Mouse (Mus musculus): Measurements from ENCODE around the gene Ubqln4. TPM values are rescaled to one million over a fixed set of nuclear protein-coding genes. Genes with fewer than 3 reads are reported as not detected.
A peak's percentile ranks its signal among the peaks of the same experiment; 100 is the strongest.
"Not testable (repeated sequence)": the region's sequence is repeated elsewhere in the genome, so short reads cannot be mapped to it uniquely, and the experiment has no call there.

Gene Ubqln4
- polyA plus RNA-seq, 1 experiment from 2014 or later, result 18.4 TPM

- Histone ChIP-seq H3K4me3 (ENCODE audit: low read depth, low read length) (no peak overlapping the region), H3K9ac (replicated peaks; ENCODE audit: low read depth) (no peak overlapping the region), H3K9me3 (ENCODE audit: low read length) (no peaks in the 10 kb centered on the region), H3K27me3 (replicated peaks; ENCODE audit: insufficient read depth, low read length) (no peaks in the 10 kb centered on the region), H3K27ac (ENCODE audit: low read length) (no peak overlapping the region), H3K4me2 (replicated peaks; ENCODE audit: low read depth, low read length) (no peak overlapping the region), H3K4me1 (ENCODE audit: insufficient read depth, low read depth, low read length) (no peaks in the 10 kb centered on the region; the same call in none of the 2 replicates), H3K36me3 (ENCODE audit: insufficient read depth, low read length) (no peaks in the 10 kb centered on the region)
- WGBS, result 68% methylated on average over 4 of the region's 4 CpGs
- ATAC-seq (no peak), DNase-seq (ENCODE audit: low spot score) (no peak)
- TF ChIP-seq CTCF (IDR thresholded peaks at IDR 0.05) (no peak), EP300 (IDR thresholded peaks at IDR 0.05) (no peak)
These were observed 48.9 kb downstream of the Ubqln4 start for GRCm38 (mm10) chr3:88602466-88602865.

GRCm38 (mm10) chr3:88603714-88604161 is 50.2 kb downstream of the Ubqln4 start:
- Histone ChIP-seq H3K27me3 (replicated peaks; ENCODE audit: insufficient read depth, low read length) (no peaks in the 10 kb centered on the region), H3K4me2 (replicated peaks; ENCODE audit: low read depth, low read length) (no peak overlapping the region), H3K4me1 (ENCODE audit: insufficient read depth, low read depth, low read length) (no peaks in the 10 kb centered on the region; the same call in none of the 2 replicates), H3K4me3 (ENCODE audit: low read depth, low read length) (no peak overlapping the region), H3K36me3 (ENCODE audit: insufficient read depth, low read length) (no peaks in the 10 kb centered on the region), H3K9ac (replicated peaks; ENCODE audit: low read depth) (no peak overlapping the region), H3K9me3 (ENCODE audit: low read length) (no peaks in the 10 kb centered on the region), H3K27ac (ENCODE audit: low read length) (peak overlapping the region; percentile 47; the same call in 1 of the 2 replicates)
- peak; percentile 86 for ATAC-seq
- TF ChIP-seq CTCF (IDR thresholded peaks at IDR 0.05), result peak; percentile 91
- TF ChIP-seq EP300 (IDR thresholded peaks at IDR 0.05), result peak; percentile 96
- 19% methylated on average over 6 of the region's 6 CpGs for WGBS
- DNase-seq (ENCODE audit: low spot score), result peak; percentile 94

DNA sequence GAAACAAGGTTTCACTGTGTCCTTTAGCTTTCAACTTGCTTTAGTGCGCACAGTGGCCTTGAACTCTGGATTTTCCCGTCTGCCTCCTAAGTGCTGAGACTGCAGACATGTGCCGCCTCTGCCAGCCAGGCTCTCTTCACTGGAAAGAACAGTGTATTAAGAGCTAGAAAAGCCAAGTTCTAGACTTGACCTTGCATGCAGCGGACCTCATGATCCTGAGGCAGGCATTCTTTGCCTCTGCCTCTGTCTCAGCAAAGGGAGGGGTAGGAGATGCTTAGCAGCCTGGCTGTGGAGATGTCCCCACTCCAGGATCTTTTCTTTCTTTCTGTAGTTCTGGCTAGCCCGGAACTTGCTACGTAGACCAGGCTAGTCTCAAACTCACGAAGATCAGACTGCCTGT is 51.3 kb downstream of the Ubqln4 start:
- Histone ChIP-seq H3K27ac (ENCODE audit: low read length) (no peak overlapping the region), H3K36me3 (ENCODE audit: insufficient read depth, low read length) (no peaks in the 10 kb centered on the region), H3K27me3 (replicated peaks; ENCODE audit: insufficient read depth, low read length) (no peaks in the 10 kb centered on the region), H3K9me3 (ENCODE audit: low read length) (no peaks in the 10 kb centered on the region), H3K9ac (replicated peaks; ENCODE audit: low read depth) (no peak overlapping the region), H3K4me3 (ENCODE audit: low read depth, low read length) (no peak overlapping the region), H3K4me1 (ENCODE audit: insufficient read depth, low read depth, low read length) (no peaks in the 10 kb centered on the region; the same call in none of the 2 replicates), H3K4me2 (replicated peaks; ENCODE audit: low read depth, low read length) (no peak overlapping the region)
- 95% methylated on average over 7 of the region's 7 CpGs for WGBS
- no peak for TF ChIP-seq CTCF (IDR thresholded peaks at IDR 0.05)
- no peak for TF ChIP-seq EP300 (IDR thresholded peaks at IDR 0.05)
- DNase-seq (ENCODE audit: low spot score), result no peak
- ATAC-seq, result no peak

DNA sequence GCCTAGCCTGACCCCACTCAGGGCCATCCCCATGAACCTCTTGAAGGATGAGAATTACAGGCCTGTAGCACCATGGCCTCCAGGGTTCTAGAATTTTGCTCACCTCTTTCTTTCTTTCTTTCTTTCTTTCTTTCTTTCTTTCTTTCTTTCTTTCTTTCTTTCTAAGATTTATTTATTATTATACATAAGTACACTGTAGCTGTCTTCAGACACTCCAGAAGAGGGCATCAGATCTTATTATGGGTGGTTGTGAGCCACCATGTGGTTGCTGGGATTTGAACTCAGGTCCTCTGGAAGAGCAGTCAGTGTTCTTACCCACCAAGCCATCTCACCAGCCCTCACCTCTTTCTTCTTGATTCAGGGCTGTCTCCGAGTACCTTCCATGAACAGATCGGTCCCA is 52.1 kb downstream of the Ubqln4 start, which contains the start of gene Arhgef2:
Arhgef2 (plus strand) TSS at position 301 of the 400 bp plus-strand sequence.
- not testable (repeated sequence) for DNase-seq (ENCODE audit: low spot score); H3K27me3 ChIP-seq (replicated peaks; ENCODE audit: insufficient read depth, low read length); H3K36me3 ChIP-seq (ENCODE audit: insufficient read depth, low read length); H3K4me3 ChIP-seq (ENCODE audit: low read depth, low read length); H3K9me3 ChIP-seq (ENCODE audit: low read length); H3K27ac ChIP-seq (ENCODE audit: low read length); H3K4me2 ChIP-seq (replicated peaks; ENCODE audit: low read depth, low read length); H3K4me1 ChIP-seq (ENCODE audit: insufficient read depth, low read depth, low read length); H3K9ac ChIP-seq (replicated peaks; ENCODE audit: low read depth); ATAC-seq
- 96% methylated on average over 2 of the region's 2 CpGs for whole genome bisulfite sequencing

- DNase-seq (ENCODE audit: low spot score) (peak; percentile 90), ATAC-seq (peak; percentile 81)
- Histone ChIP-seq H3K9me3 (ENCODE audit: low read length) (no peaks in the 10 kb centered on the region), H3K36me3 (ENCODE audit: insufficient read depth, low read length) (no peaks in the 10 kb centered on the region), H3K27me3 (replicated peaks; ENCODE audit: insufficient read depth, low read length) (no peaks in the 10 kb centered on the region), H3K9ac (replicated peaks; ENCODE audit: low read depth) (peak overlapping the region; percentile 23; the same call in 1 of the 2 replicates), H3K4me3 (ENCODE audit: low read depth, low read length) (peak overlapping the region; percentile 22; the same call in 1 of the 2 replicates), H3K4me2 (replicated peaks; ENCODE audit: low read depth, low read length) (peak overlapping the region; percentile 40), H3K27ac (ENCODE audit: low read length) (peak overlapping the region; percentile 32; the same call in 1 of the 2 replicates), H3K4me1 (ENCODE audit: insufficient read depth, low read depth, low read length) (no peaks in the 10 kb centered on the region; the same call in none of the 2 replicates)
- WGBS, result under 1% methylated on average over 19 of the region's 20 CpGs
- TF ChIP-seq EP300 (IDR thresholded peaks at IDR 0.05) (no peak), CTCF (IDR thresholded peaks at IDR 0.05) (peak; percentile 99)
These were observed 53.7 kb downstream of the Ubqln4 start for GRCm38 (mm10) chr3:88607065-88607757.

- H3K27me3 ChIP-seq (replicated peaks; ENCODE audit: insufficient read depth, low read length), result no peaks in the 10 kb centered on the region
- no peak for TF ChIP-seq CTCF (IDR thresholded peaks at IDR 0.05)
- TF ChIP-seq EP300 (IDR thresholded peaks at IDR 0.05), result no peak
- WGBS, result 37% methylated on average over 10 of the region's 10 CpGs
- peak overlapping the region; percentile 23; the same call in 1 of the 2 replicates for H3K9ac ChIP-seq (replicated peaks; ENCODE audit: low read depth)
- peak overlapping the region; percentile 22 for H3K4me3 ChIP-seq (ENCODE audit: low read depth, low read length)
- DNase-seq (ENCODE audit: low spot score) (no peak), ATAC-seq (peak; percentile 6; the same call in 1 of the 2 replicates)
- H3K9me3 ChIP-seq (ENCODE audit: low read length), result no peaks in the 10 kb centered on the region
- H3K27ac ChIP-seq (ENCODE audit: low read length), result peak overlapping the region; percentile 32; the same call in 1 of the 2 replicates
- peak overlapping the region; percentile 40 for H3K4me2 ChIP-seq (replicated peaks; ENCODE audit: low read depth, low read length)
- no peaks in the 10 kb centered on the region for H3K36me3 ChIP-seq (ENCODE audit: insufficient read depth, low read length)
- no peaks in the 10 kb centered on the region; the same call in none of the 2 replicates for H3K4me1 ChIP-seq (ENCODE audit: insufficient read depth, low read depth, low read length)
These were observed 54.2 kb downstream of the Ubqln4 start for GRCm38 (mm10) chr3:88607758-88608138.

All from lung, postnatal 0 days (tissue).